Mouse (Mus musculus): Measurements from ENCODE around the gene Shisa5.

Shisa5 gene

DNA sequence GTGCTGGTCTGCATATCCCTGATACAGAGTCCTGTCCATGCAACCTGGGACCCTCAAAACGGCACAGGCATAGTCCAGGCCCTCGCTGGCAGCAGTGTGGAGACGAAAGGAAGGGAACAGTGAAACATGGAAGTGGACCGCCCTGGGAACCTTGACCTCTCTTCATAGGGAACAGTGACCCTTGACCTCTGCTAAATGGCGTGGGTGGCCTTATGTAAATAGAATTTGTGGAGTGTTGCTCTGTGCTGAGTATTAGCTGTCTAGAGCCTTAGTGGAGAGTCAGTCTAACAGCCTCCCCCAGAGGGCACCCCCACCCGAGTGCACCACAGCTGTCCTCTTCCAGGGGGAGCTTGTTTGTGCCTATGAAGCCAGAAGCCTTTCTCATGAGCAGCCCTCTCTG lies 54.4 kb downstream of the Shisa5 start:
- DNase-seq (ENCODE audit: low read depth, low spot score), result no peak

DNA sequence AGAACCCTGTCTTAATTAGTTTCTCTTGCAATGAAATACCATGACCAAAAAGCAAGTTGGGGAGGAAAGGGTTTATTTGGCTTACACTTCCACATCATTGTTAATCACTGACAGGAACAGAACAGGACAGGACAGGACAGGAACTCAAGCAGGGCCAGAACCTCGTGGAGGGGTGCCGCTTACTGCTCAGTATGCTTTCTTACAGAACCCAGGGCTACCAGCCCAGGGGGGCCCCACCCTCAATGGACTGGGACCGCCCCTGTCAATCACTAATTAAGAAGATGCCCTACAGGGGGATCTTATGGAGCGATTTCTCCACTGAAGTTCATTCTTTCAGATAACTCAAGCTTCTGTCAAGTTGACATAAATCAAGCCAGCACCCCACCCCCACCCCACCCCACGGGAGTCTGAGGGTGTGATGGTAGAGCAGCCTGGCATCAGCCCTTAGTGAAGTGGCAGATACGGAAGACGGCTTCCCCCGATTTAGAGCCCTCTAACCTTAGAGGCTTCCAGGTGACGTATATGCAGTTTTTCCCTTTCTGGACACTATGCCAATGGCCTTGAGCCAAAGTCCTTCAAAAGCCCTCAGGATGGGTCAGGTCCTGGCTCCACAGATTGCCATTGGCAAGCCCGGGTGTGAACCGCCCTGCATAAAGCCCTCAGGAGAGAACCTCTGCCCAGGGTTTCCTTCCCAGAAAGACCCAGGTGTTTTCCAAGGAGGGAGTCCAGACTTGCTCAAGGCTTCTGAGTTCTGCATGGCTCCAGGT lies 55.6 kb downstream of the Shisa5 start:
- DNase-seq (ENCODE audit: low read depth, low spot score), result no peak

GRCm38 (mm10) chr9:109094553-109095136 lies 56.3 kb downstream of the Shisa5 start:
- no peak for DNase-seq (ENCODE audit: low read depth, low spot score)

DNA sequence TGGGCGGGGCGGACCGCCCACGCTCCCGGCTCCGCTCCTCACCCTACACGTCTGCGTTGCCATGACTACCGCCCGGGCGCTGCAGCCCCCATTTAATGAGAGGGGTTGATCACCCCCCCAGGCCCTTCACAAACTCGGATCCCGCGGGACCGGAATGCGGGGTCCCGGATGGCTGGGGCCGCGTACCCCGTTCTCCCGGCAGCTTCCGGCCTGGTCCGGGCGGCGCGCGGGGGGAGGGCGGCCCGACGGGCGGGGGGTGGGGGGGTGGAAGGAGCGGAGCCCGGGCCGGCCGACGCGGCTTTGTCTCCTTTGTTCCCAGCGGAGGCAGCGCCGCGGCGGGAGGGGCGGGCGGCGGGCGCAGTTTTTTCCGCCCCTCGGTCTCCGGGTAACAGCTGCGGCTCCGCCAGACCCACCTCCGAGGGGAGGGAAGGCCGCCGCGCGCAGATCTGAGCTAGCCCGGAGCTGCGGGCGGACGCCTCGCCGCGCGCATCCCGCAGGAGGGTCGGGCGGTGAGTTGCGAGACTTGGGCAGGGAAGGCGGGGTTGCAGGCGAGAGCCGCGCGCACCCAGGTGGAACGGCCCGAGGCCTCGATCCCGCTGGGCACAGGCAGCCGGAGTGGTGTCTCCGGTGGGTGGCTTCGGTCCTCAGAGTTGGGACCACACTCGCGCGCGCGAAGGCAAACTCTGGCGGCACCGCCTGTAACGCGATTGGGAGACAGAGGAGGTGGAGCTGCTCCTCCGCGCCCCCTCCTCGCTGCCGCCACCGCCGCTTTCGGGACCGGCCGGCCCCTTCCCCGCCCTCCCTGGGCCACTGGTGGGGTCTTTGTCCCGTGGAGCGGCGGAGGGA lies 57.0 kb downstream of the Shisa5 start, which contains the start of gene Plxnb1:
Plxnb1 (plus strand) TSS at position 253 of the 846 bp plus-strand sequence.
- peak; percentile 81 for DNase-seq (ENCODE audit: low read depth, low spot score)

- no peak for DNase-seq (ENCODE audit: low read depth, low spot score)
These were observed 57.9 kb downstream of the Shisa5 start for GRCm38 (mm10) chr9:109096251-109096661.

GRCm38 (mm10) chr9:109096856-109097255 lies 58.5 kb downstream of the Shisa5 start:
- DNase-seq (ENCODE audit: low read depth, low spot score), result no peak

GRCm38 (mm10) chr9:109097291-109097690 lies 58.9 kb downstream of the Shisa5 start:
- DNase-seq (ENCODE audit: low read depth, low spot score), result no peak

DNA sequence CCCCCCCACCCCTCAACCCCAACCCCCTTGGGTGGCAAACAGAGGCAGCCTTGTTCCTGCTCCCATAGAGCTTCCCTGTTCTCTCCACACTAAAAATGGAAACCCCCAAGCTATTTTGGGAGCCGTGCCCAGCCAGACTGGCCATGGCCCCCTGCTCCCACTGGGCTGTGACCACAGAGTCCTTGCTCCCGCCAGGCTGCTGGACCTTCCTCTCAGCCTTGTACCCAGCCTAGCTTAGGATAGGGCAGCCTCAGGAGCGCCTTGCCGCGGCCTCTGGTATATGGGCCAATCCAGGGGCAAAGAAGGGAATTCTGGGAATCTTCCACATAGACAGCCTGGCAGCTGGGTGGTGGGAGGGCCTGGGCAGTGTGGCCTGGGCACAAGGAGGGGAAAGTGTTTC lies 59.5 kb downstream of the Shisa5 start:
- DNase-seq (ENCODE audit: low read depth, low spot score), result no peak

DNA sequence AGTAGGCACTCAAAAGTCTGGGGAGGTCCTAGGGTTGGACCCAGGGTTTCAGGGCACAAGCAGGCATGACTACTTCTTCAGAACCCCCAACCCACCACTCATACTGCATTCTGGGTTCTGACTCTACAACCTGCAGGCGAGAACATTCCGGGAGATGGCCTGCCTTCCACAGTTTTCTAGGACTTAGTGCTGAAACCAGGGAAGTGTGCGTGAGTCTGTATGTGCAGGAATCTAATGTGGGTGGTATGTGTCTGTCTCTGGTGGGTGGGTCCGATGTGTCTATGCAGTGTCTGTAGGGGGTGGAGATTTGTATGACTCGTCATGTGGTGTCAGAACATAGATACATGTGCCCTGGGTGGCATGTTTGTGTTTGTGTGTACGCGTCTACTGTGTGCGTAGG lies 60.0 kb downstream of the Shisa5 start:
- DNase-seq (ENCODE audit: low read depth, low spot score), result no peak

- DNase-seq (ENCODE audit: low read depth, low spot score), result no peak
These were observed 60.6 kb downstream of the Shisa5 start for GRCm38 (mm10) chr9:109098969-109099368.

GRCm38 (mm10) chr9:109100307-109100928 lies 62.1 kb downstream of the Shisa5 start:
- no peak for DNase-seq (ENCODE audit: low read depth, low spot score)

- no peak for DNase-seq (ENCODE audit: low read depth, low spot score)
These were observed 63.6 kb downstream of the Shisa5 start for GRCm38 (mm10) chr9:109101933-109102445.

DNA sequence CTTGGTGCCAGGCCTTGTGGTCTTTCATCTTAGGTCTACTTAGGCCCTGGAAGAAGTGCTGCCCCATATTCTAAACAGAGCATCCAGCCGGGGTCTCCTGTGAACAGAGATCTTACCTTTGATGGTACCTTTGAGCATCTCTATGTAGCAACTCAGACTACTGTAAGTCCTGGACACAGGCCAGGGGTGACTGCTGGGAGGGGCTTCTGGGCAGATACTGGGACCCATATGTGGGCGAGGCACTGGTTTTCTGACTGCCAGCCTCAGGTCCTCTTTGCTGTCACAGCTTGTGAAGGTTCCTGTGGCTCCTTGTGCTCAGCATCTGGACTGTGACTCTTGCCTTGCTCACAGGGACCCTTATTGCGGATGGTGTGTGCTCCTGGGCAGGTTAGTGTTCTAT lies 64.2 kb downstream of the Shisa5 start:
- no peak for DNase-seq (ENCODE audit: low read depth, low spot score)

- no peak for DNase-seq (ENCODE audit: low read depth, low spot score)
These were observed 64.9 kb downstream of the Shisa5 start for GRCm38 (mm10) chr9:109103250-109103649.

GRCm38 (mm10) chr9:109104083-109104482 lies 65.7 kb downstream of the Shisa5 start:
- no peak for DNase-seq (ENCODE audit: low read depth, low spot score)

- DNase-seq (ENCODE audit: low read depth, low spot score), result no peak
These were observed 66.6 kb downstream of the Shisa5 start for GRCm38 (mm10) chr9:109105011-109105410.

GRCm38 (mm10) chr9:109105648-109106047 lies 67.3 kb downstream of the Shisa5 start:
- no peak for DNase-seq (ENCODE audit: low read depth, low spot score)

GRCm38 (mm10) chr9:109107341-109107740 lies 69.0 kb downstream of the Shisa5 start:
- no peak for DNase-seq (ENCODE audit: low read depth, low spot score)

Data from CD4-positive helper T cell, adult 2 months (primary cell).